Comparison of ENCODE assay signal across 31 mouse cellular contexts in the genomic region with DNA sequence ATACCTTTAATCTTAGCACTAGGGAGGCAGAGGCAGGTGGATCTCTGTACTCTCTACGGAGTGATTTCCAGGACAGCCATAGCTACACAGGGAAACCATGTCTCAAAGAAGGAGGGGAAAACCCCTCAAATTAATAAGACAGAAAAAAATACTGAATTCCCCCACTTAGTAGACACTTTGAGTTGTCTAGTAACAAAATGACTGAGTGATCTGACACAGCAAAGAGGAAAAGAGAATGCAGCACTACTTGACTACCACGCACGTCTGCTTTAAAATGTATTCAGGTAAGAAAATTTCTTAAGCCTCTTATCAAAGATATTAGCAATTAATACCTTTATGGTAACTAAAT.
"Had no signal": no experiment of that assay in that cellular context is flagged by ENCODE, and none has a peak within 500 bp of the region (broad histone marks: within the 10 kb centered on the region; RNA-seq: fewer than 3 reads in every experiment).

No protein-coding gene starts in this region.

- H3K9me3 ChIP-seq: limb, embryonic 10.5 days; limb, embryonic 12.5 days; limb, embryonic 13.5 days; limb, embryonic 15.5 days; liver, embryonic 12.5 days; liver, embryonic 13.5 days; liver, embryonic 15.5 days; lung, embryonic 15.5 days; megakaryocyte, embryonic 14.5 days; midbrain, embryonic 10.5 days; midbrain, embryonic 12.5 days; midbrain, embryonic 13.5 days; midbrain, embryonic 15.5 days; neural tube, embryonic 12.5 days had no signal

- H3K27me3 ChIP-seq: limb, embryonic 12.5 days; limb, embryonic 13.5 days; limb, embryonic 15.5 days; liver, embryonic 12.5 days; liver, embryonic 13.5 days; liver, embryonic 15.5 days; lung, embryonic 15.5 days; megakaryocyte, embryonic 14.5 days; midbrain, embryonic 12.5 days; midbrain, embryonic 13.5 days; midbrain, embryonic 15.5 days; neural tube, embryonic 12.5 days had no signal

- H3K4me2 ChIP-seq: limb, embryonic 12.5 days; limb, embryonic 13.5 days; limb, embryonic 15.5 days; liver, embryonic 11.5 days; liver, embryonic 12.5 days; liver, embryonic 13.5 days; liver, embryonic 15.5 days; lung, embryonic 14.5 days; lung, embryonic 15.5 days; midbrain, embryonic 11.5 days; midbrain, embryonic 12.5 days; midbrain, embryonic 13.5 days; midbrain, embryonic 15.5 days; neural tube, embryonic 12.5 days had no signal

- H3K27ac ChIP-seq: limb, embryonic 10.5 days; limb, embryonic 12.5 days; limb, embryonic 13.5 days; limb, embryonic 15.5 days; liver, embryonic 12.5 days; liver, embryonic 13.5 days; liver, embryonic 14.5 days; liver, embryonic 15.5 days; lung, embryonic 15.5 days; macrophage; midbrain, embryonic 10.5 days; midbrain, embryonic 13.5 days; midbrain, embryonic 15.5 days; neural tube, embryonic 12.5 days had no signal

- H3K4me3 ChIP-seq: limb, embryonic 10.5 days; limb, embryonic 12.5 days; limb, embryonic 13.5 days; limb, embryonic 15.5 days; liver, embryonic 12.5 days; liver, embryonic 13.5 days; liver, embryonic 15.5 days; lung, embryonic 15.5 days; megakaryocyte, embryonic 14.5 days; midbrain, embryonic 10.5 days; midbrain, embryonic 12.5 days; midbrain, embryonic 13.5 days; midbrain, embryonic 15.5 days; myocyte; neural tube, embryonic 12.5 days had no signal

- DNase-seq: left cerebral cortex, postnatal 4 days; liver; liver, embryonic 13.5 days; liver, postnatal 0 days; lung, adult 18-20 months; lung, adult 2 months; lung, embryonic 14.5 days; lung, postnatal 10 days; lung, postnatal 14 days; lung, postnatal 36 days; lung, postnatal 4 days had no signal

- H3K4me1 ChIP-seq: limb, embryonic 10.5 days; limb, embryonic 12.5 days; limb, embryonic 13.5 days; limb, embryonic 15.5 days; liver, embryonic 12.5 days; liver, embryonic 13.5 days; liver, embryonic 15.5 days; lung, embryonic 15.5 days; megakaryocyte, embryonic 14.5 days; midbrain, embryonic 10.5 days; midbrain, embryonic 13.5 days; midbrain, embryonic 15.5 days; neural tube, embryonic 12.5 days had no signal

- H3K9ac ChIP-seq: limb, embryonic 12.5 days; limb, embryonic 13.5 days; limb, embryonic 15.5 days; liver, embryonic 12.5 days; liver, embryonic 13.5 days; liver, embryonic 14.5 days; liver, embryonic 15.5 days; liver, postnatal 0 days; lung, embryonic 14.5 days; lung, embryonic 15.5 days; midbrain, embryonic 12.5 days; midbrain, embryonic 13.5 days; midbrain, embryonic 15.5 days; neural tube, embryonic 12.5 days had no signal

- ATAC-seq: liver, embryonic 12.5 days; liver, postnatal 0 days; lung, postnatal 0 days; midbrain, embryonic 13.5 days; midbrain, embryonic 15.5 days; midbrain, embryonic 16.5 days had no signal
